Mouse (Mus musculus): ENCODE data around the gene Rcor2. TPM values are rescaled to one million over a fixed set of nuclear protein-coding genes. Genes with fewer than 3 reads are reported as not detected.

The Rcor2 gene
- polyA plus RNA-seq, 1 experiment from 2014 or later, result 88.6 TPM

DNA sequence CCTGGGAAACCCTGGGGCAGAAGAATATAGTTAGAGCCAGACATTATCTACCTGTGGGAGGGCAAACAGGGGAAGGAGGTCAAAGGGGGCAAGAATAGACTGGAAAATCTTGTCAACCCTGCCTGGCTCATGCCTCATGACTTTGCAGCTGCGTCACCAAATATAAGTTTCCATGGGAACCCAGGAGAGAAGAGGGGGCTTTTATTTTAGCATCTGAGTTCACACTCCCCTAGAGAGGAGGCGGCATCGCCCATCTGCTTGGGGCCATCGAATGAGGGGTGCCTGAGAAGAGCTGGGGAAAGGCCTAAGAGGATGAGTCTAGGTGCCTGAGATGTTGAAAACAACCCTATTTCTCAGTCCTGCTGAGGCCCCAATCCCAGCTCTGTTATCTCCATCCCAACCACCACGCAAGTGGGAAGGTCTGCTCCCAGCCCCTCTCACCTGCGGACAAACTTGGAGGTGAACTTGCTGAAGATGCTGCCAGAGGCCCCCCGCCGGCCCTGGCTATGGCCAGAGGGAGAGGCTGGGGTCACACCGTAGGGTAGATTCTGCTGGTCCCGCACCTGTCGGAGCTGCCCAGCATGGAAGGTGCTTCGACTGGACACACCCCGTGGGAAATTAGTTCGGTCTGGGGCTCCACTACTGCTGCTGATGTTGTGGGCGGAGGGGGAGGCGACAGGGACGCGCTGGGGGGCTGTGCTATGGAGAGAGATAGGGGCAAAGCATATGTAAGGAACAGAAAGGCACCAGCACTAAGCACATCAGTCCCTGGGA, 13.6 kb downstream of the Rcor2 start:
- Histone ChIP-seq H3K27ac (peak overlapping the region; percentile 13; the same call in 1 of the 2 replicates), H3K4me2 (no peak overlapping the region), H3K27me3 (no peaks in the 10 kb centered on the region), H3K4me1 (peaks cover 18% of the 10 kb centered on the region), H3K9ac (no peak overlapping the region), H3K9me3 (no peaks in the 10 kb centered on the region), H3K36me3 (replicated peaks) (peaks cover 91% of the 10 kb centered on the region), H3K4me3 (replicated peaks) (no peak overlapping the region)
- no peak for ATAC-seq (ENCODE audit: low FRiP score)
- 90% methylated on average over 18 of the region's 18 CpGs for WGBS

DNA sequence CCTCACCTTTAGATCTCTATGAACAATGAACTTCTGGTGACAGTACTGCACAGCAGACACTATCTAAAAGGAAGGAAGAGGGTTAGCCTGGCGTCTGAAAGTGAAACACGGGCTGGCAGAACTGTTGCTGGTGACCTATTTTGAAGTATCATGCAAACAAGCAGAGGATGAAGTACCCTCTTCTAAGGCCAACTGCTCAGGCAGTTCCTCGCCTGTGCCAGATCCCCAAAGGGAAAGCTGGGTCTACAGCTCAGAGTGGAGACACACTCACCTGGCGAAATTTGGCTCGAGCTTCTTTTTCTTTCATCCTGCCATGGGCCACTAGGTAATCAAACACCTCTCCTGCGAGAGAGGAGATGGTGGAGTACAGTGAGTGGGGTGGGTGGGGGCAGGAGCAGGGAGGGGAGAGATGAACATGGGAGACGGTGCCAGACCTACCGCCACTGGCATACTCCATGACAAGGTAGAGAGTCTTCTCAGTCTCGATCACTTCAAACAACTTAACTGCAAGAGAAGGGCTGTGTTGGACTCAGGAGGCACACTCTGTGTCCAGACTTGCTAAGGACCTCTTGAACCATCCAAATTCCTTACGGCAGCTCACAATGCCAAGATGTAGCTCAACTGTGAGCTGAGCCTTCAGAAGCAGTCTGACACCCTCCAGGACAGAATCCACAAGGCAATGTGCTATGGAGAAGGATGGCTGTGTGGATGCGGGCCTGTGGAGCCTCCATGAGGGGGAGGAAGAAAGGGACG, 19.6 kb downstream of the Rcor2 start:
- Histone ChIP-seq H3K4me3 (replicated peaks) (no peak overlapping the region), H3K9ac (no peak overlapping the region), H3K27ac (no peak overlapping the region), H3K36me3 (replicated peaks) (peaks cover 64% of the 10 kb centered on the region), H3K4me2 (no peak overlapping the region), H3K27me3 (no peaks in the 10 kb centered on the region), H3K4me1 (0 out of 2 replicates have a peak, but pooled peaks cover 2% of the 10 kb centered on the region), H3K9me3 (no peaks in the 10 kb centered on the region)
- WGBS, result 94% methylated on average over 12 of the region's 12 CpGs
- no peak for ATAC-seq (ENCODE audit: low FRiP score)

DNA sequence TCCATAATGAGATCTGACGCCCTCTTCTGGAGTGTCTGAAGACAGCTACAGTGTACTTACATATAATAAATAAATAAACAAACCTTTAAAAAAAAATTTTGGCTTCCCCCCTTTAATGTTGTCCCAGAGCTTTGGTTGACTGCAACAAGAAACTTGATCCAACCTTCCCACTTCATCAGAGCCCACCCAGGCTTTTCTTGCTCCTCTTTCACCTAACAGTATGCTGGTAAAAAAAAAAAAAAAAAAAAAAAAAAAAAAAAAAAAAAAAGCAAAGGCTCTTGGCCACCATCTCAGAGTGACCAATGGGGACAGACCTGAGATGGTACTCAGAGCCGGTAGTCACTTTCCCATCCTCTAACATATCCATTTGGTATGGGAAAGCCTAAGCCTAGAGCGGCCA, 21.2 kb downstream of the Rcor2 start:
- H3K4me3 ChIP-seq (replicated peaks), result no peak overlapping the region
- WGBS, result 84% methylated on average over 3 of the region's 3 CpGs

DNA sequence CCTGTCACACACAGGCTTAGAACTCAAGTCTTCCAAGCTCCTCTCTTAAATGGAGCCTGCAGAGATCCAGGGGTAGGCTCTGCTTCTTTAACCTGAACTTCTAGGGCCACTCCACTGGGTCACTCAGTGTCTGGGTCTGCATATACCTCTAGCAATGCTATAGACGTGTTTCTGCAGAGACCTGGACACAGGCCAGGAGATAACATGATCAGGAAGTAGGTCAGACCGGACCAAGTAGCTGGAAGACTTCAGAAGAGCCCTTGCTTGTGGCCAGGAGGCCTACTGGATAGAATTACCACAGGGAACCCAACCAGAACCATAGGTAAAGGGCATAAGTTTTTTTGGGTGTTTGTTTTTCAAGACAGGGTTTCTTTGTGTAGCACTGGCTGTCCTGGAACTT, 22.6 kb downstream of the Rcor2 start:
- Histone ChIP-seq H3K27me3 (no peaks in the 10 kb centered on the region), H3K36me3 (replicated peaks) (peaks cover 34% of the 10 kb centered on the region), H3K27ac (no peak overlapping the region), H3K4me1 (peaks cover 13% of the 10 kb centered on the region; the same call in 1 of the 2 replicates), H3K4me3 (replicated peaks) (no peak overlapping the region), H3K9me3 (no peaks in the 10 kb centered on the region), H3K9ac (no peak overlapping the region), H3K4me2 (no peak overlapping the region)
- no peak for ATAC-seq (ENCODE audit: low FRiP score)
- 80% methylated on average over 2 of the region's 2 CpGs for WGBS

More for the DNA sequence above, 21.2 kb downstream of the Rcor2 start:
- no peaks in the 10 kb centered on the region for H3K9me3 ChIP-seq
- H3K4me2 ChIP-seq, result no peak overlapping the region
- H3K27me3 ChIP-seq, result no peaks in the 10 kb centered on the region
- no peak for ATAC-seq (ENCODE audit: low FRiP score)
- no peak overlapping the region for H3K9ac ChIP-seq
- peaks cover 10% of the 10 kb centered on the region; the same call in 1 of the 2 replicates for H3K4me1 ChIP-seq
- peaks cover 49% of the 10 kb centered on the region for H3K36me3 ChIP-seq (replicated peaks)
- no peak overlapping the region for H3K27ac ChIP-seq

DNA sequence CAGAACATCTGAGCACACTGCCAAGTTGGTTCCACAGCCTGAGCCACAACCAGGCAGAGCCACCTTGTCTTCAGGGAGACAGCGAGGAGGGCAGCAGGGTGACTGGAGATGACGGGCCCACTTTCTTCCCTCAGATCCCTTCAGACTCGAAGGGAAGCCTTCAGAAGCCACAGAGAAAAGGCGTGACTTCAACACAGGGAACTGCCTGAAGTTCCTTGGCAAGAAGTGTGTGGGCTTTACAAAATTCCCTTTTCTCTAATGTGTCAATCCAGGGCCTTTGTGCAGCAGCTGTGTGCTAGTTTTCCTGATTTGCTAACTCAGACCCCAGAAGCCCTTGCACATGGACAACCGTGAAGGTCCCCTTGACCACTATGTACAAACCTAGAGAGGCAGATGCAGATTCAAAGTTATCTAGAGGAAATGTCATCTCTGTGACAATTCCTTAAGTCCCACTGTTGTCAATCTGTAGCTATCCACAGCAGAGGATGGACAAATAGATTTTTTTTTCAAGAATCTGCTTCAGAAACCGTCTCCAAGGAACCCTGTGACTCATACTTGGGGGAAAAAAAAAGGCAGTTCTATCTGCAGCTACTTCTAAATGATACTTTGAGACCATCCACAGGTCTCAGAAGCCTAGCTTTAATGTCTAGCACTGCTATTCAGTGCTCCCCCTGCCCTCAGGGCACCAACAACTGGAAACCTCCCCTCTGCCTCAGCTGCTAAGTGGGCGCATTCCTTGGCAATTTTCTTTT, 25.0 kb downstream of the Rcor2 start:
- no peak overlapping the region for H3K4me3 ChIP-seq (replicated peaks)
- H3K9ac ChIP-seq, result no peak overlapping the region
- H3K27me3 ChIP-seq, result no peaks in the 10 kb centered on the region
- H3K9me3 ChIP-seq, result no peaks in the 10 kb centered on the region
- H3K27ac ChIP-seq, result no peak overlapping the region; the same call in 1 of the 2 replicates
- ATAC-seq (ENCODE audit: low FRiP score), result no peak
- H3K36me3 ChIP-seq (replicated peaks), result peaks cover 17% of the 10 kb centered on the region
- H3K4me1 ChIP-seq, result peaks cover 15% of the 10 kb centered on the region; the same call in 1 of the 2 replicates
- H3K4me2 ChIP-seq, result no peak overlapping the region
- WGBS, result 83% methylated on average over 7 of the region's 7 CpGs

DNA sequence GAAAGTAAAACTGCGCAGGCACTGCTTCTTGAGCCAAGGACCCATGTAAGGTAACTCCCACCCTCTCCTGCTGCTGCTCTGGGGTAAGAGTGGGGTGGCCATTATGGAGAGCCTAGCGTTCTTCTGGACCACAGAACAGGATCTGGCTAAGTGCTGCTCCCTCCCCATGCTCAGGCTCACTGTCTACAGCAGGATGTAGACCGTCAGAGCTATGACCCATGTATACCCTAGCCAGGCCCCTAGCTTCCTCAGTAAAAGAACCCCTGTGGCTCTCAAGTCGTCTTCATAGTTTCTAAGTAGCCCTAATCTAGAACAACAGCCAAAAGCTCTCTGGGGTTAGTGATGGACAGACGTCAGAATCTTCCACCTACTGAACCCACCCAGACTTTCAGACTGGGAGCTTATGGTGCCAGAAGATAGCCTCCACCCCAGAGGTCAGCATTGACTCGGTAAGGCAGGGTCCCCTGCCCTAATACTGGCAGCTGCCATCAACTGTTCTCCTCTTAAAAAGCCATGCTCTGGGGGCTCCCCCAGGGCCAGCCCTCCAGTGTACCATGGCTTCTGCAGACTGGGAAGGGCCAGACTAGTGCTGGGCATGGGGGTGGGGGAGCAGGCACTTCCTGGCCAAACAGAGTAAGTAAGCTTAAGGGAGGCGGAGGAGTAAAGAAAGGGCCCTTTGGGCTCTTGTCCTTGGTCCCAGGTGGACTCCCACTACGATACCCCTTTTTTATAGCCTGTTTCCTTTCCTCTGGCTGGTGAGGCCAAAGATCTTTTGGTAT, 27.2 kb downstream of the Rcor2 start:
- Histone ChIP-seq H3K9ac (no peak overlapping the region), H3K27ac (no peak overlapping the region), H3K27me3 (no peaks in the 10 kb centered on the region), H3K9me3 (no peaks in the 10 kb centered on the region), H3K4me3 (replicated peaks) (no peak overlapping the region), H3K4me1 (peaks cover 21% of the 10 kb centered on the region), H3K4me2 (no peak overlapping the region), H3K36me3 (replicated peaks) (peaks cover 18% of the 10 kb centered on the region)
- 81% methylated on average over 8 of the region's 8 CpGs for WGBS
- ATAC-seq (ENCODE audit: low FRiP score), result no peak

DNA sequence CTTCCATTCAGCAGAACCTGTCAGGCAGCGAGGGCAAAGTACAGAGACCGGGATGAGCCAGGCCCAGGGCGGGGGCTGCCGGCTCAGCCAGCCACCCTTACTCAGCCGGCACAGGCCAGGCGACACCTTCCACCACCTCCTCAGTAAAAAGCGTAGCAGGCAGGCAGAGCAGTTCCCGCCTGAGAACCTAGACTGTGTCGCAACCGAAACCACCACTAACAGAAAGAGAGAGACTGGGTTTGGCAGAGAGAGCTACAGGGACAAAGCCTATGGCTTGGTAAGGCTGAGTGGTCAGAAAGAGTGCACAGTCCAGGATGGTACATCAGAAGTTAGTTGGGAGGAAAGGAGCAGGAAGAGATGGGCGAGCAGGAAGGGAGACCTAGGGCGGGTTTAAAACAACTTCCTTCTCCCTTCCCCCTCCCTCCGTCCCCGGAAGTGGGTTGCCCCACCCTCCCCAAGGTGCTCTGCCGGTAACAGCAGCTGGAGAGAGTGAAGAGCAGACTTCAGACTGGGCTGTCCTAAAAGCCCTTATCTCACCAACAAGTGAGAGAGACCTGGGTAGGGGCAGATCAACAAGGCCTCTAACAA, 28.0 kb downstream of the Rcor2 start:
- Histone ChIP-seq H3K4me3 (replicated peaks) (no peak overlapping the region), H3K27ac (no peak overlapping the region), H3K4me1 (peaks cover 22% of the 10 kb centered on the region), H3K9ac (no peak overlapping the region), H3K36me3 (replicated peaks) (peaks cover 12% of the 10 kb centered on the region), H3K27me3 (no peaks in the 10 kb centered on the region), H3K9me3 (no peaks in the 10 kb centered on the region), H3K4me2 (no peak overlapping the region)
- WGBS, result 84% methylated on average over 15 of the region's 15 CpGs
- no peak for ATAC-seq (ENCODE audit: low FRiP score)

DNA sequence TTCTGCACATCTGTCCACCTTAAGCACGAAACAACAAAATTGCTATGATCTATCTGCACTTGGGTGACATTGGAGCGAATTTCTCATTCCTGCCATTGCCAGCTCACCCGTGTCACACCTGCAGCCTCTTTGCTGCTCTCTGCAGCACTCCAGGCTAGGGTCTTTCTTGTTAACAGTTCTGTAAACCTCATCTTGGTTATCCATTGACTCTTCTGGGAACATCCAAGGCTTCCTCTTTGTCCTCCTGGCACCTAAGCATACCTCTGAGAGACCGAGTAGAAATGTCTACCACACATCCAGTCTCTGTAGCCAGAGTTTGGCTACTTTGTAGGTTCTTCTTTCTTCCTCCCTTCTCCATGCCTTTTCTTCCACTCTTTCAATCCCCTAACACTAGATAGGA, 28.8 kb downstream of the Rcor2 start:
- no peaks in the 10 kb centered on the region for H3K9me3 ChIP-seq
- H3K4me3 ChIP-seq (replicated peaks), result no peak overlapping the region
- no peak overlapping the region for H3K4me2 ChIP-seq
- 87% methylated on average over 4 of the region's 4 CpGs for WGBS
- H3K4me1 ChIP-seq, result peaks cover 22% of the 10 kb centered on the region
- H3K27ac ChIP-seq, result no peak overlapping the region
- no peak for ATAC-seq (ENCODE audit: low FRiP score)
- H3K27me3 ChIP-seq, result no peaks in the 10 kb centered on the region
- H3K36me3 ChIP-seq (replicated peaks), result peaks cover 8% of the 10 kb centered on the region
- H3K9ac ChIP-seq, result no peak overlapping the region

DNA sequence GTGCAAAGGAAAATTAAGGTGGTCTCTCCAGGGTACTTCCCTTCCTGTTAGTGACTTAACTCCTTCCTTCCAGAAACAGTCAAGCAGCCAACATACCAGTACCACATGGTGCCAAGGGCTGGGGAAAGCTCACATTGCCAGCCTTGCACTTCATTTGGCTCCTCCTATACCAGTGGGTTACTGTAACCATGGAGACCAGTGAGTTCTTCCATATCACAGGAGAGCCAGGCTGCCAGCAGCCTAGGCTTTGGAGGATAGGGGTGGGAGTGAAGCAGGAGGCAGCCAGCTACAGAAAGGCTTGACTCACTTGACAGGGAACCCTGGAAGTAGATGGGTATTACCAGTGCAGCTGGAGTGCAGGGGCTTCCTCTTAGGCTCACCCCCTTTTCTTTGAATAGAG, 31.9 kb downstream of the Rcor2 start:
- H3K4me1 ChIP-seq, result peaks cover 12% of the 10 kb centered on the region
- H3K4me2 ChIP-seq, result no peak overlapping the region
- peaks cover 8% of the 10 kb centered on the region for H3K36me3 ChIP-seq (replicated peaks)
- 0 out of 2 replicates have a peak overlapping the region, but pooled peaks have one; percentile 21 for H3K27ac ChIP-seq
- H3K4me3 ChIP-seq (replicated peaks), result no peak overlapping the region
- no peak overlapping the region for H3K9ac ChIP-seq
- ATAC-seq (ENCODE audit: low FRiP score), result no peak
- no peaks in the 10 kb centered on the region for H3K9me3 ChIP-seq
- no peaks in the 10 kb centered on the region for H3K27me3 ChIP-seq

DNA sequence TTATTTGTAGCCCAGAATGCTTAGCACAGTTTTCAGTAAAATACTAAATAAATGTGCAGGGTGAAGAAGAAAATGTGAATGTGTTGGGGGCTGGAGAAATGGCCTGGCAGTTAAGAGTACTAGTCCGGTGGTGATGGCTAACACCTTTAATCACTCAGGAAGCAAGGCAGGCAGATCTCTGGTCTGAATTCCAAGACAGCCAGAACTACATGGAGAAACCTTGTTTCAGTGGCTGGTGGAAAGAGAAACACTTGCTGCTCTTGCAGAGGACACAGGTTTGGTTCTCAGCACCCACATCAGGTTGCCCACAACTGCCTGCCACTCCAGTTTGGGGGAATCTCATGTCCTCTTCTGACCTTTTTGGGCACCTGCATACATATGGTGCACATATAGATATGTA, 33.0 kb downstream of the Rcor2 start:
- no peak overlapping the region for H3K27ac ChIP-seq
- peaks cover 6% of the 10 kb centered on the region for H3K4me1 ChIP-seq
- 100% methylated on average over 1 of the region's 1 CpGs for WGBS
- H3K27me3 ChIP-seq, result no peaks in the 10 kb centered on the region
- ATAC-seq (ENCODE audit: low FRiP score), result no peak
- no peak overlapping the region for H3K9ac ChIP-seq
- peaks cover 8% of the 10 kb centered on the region for H3K36me3 ChIP-seq (replicated peaks)
- no peaks in the 10 kb centered on the region for H3K9me3 ChIP-seq
- no peak overlapping the region for H3K4me3 ChIP-seq (replicated peaks)
- H3K4me2 ChIP-seq, result no peak overlapping the region

DNA sequence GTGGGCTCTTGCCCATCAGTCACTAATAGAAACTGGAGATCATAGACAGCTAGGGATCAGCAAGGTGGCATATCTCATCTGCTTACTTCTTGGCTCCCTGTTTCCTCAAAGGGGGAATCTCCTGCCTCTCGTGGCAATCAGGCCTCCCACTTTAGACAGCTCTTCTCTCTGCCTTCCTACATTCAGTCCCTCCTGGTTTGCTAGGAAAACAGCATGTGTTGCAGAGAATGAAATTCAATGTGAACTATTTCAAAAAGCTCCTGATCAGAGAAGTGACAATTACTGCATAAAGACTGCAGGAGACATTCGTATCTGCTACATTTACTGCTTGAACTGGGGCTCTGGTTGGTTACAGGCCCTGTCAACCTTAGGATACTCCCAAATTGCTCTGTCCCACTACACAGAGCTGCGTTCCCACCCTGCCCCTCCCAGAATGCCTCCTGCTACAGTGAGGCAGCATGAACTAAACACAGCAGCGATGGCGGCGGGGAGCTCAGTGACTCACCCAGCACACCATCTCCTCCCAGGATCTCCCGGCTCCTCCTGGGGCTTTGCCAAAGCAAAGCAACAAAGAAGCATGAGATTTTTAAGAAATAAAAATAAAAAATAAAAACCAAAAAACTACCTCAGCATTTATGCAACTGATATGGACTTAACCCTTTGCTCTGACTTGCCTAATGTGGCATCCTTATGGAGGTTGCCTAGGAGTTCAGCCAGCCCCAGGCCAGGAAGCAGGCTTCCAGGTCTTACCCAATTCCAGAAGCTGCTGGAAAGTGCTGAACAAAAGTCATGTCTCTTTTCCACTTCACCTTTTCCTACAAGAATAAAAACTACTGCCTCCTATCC, 34.7 kb downstream of the Rcor2 start:
- ATAC-seq (ENCODE audit: low FRiP score), result no peak
- H3K4me2 ChIP-seq, result no peak overlapping the region
- WGBS, result 93% methylated on average over 7 of the region's 7 CpGs
- H3K4me1 ChIP-seq, result peaks cover 8% of the 10 kb centered on the region
- H3K9me3 ChIP-seq, result no peaks in the 10 kb centered on the region
- no peak overlapping the region for H3K9ac ChIP-seq
- no peak overlapping the region for H3K27ac ChIP-seq
- H3K4me3 ChIP-seq (replicated peaks), result no peak overlapping the region
- H3K36me3 ChIP-seq (replicated peaks), result peaks cover 3% of the 10 kb centered on the region; the same call in 1 of the 2 replicates
- no peaks in the 10 kb centered on the region for H3K27me3 ChIP-seq
